ENCODE assay signal across 8 mouse cellular contexts in genomic region chr19:5071545-5072369, GRCm38 (mm10). TPM values are rescaled to one million over a fixed set of nuclear protein-coding genes. Genes with fewer than 3 reads are reported as not detected.
A peak's percentile ranks its signal among the peaks of the same experiment; 100 is the strongest.
DNase-seq lines count a peak whose midpoint lies in the region; ATAC-seq and TF ChIP-seq lines count a peak whose summit lies in the region.

No protein-coding gene starts in this region.

- no peak for TF ChIP-seq CTCF in intestine, postnatal 0 days (IDR thresholded peaks at IDR 0.05; ENCODE audit: low read depth)
- no peak for TF ChIP-seq CTCF in lung, embryonic 14.5 days (IDR thresholded peaks at IDR 0.05; ENCODE audit: low read depth)

- DNase-seq in A20 (ENCODE audit: low read depth, low spot score) (peak; percentile 93), NIH3T3 (ENCODE audit: low read depth) (peak; percentile 100)
- peak; percentile 91 for DNase-seq in embryo, embryonic 11.5 days (ENCODE audit: low read depth, low spot score)
- peak; percentile 85 to 87 for DNase-seq in heart, adult 18-20 months
- DNase-seq in lung, embryonic 14.5 days, result peak; percentile 97

- H3K4me1 ChIP-seq in intestine, postnatal 0 days (replicated peaks; ENCODE audit: control insufficient read depth, insufficient read depth, low read length), result no peaks in the 10 kb centered on the region
- peaks cover 16% of the 10 kb centered on the region for H3K4me1 ChIP-seq in lung, embryonic 14.5 days (ENCODE audit: insufficient read depth)
- H3K4me1 ChIP-seq in neural tube, embryonic 15.5 days, result peaks cover 45% of the 10 kb centered on the region

- H3K4me3 ChIP-seq in intestine, postnatal 0 days (ENCODE audit: low read depth, low read length), result peak overlapping the region; percentile 38
- H3K4me3 ChIP-seq in lung, embryonic 14.5 days (ENCODE audit: low read depth, low read length), result peak overlapping the region; percentile 62
- peak overlapping the region; percentile 44 for H3K4me3 ChIP-seq in neural tube, embryonic 15.5 days (replicated peaks)

- H3K9ac ChIP-seq in intestine, postnatal 0 days (ENCODE audit: low read depth, low read length), result 0 out of 2 replicates have a peak overlapping the region, but pooled peaks have one; percentile 4
- peak overlapping the region; percentile 57 for H3K9ac ChIP-seq in lung, embryonic 14.5 days
- peak overlapping the region; percentile 51 for H3K9ac ChIP-seq in neural tube, embryonic 15.5 days (replicated peaks)

- peak; percentile 77 for ATAC-seq in intestine, postnatal 0 days
- ATAC-seq in lung, embryonic 14.5 days (ENCODE audit: insufficient read depth), result peak; percentile 84
- ATAC-seq in neural tube, embryonic 15.5 days (ENCODE audit: low FRiP score), result peak; percentile 82
- ATAC-seq in frontal cortex, adult (ENCODE audit: low TSS enrichment), result no peak

- no peaks in the 10 kb centered on the region for H3K9me3 ChIP-seq in intestine, postnatal 0 days (ENCODE audit: control insufficient read depth)
- no peaks in the 10 kb centered on the region for H3K9me3 ChIP-seq in lung, embryonic 14.5 days (ENCODE audit: low read depth, low read length)
- no peaks in the 10 kb centered on the region for H3K9me3 ChIP-seq in neural tube, embryonic 15.5 days (replicated peaks)

- H3K4me2 ChIP-seq in intestine, postnatal 0 days (replicated peaks; ENCODE audit: low read depth), result peak overlapping the region; percentile 65
- peak overlapping the region; percentile 77 for H3K4me2 ChIP-seq in lung, embryonic 14.5 days
- H3K4me2 ChIP-seq in neural tube, embryonic 15.5 days, result peak overlapping the region; percentile 83

- peak overlapping the region; percentile 63 for H3K27ac ChIP-seq in intestine, postnatal 0 days (ENCODE audit: low read depth, low read length)
- peak overlapping the region; percentile 86 for H3K27ac ChIP-seq in lung, embryonic 14.5 days (ENCODE audit: low read depth)
- H3K27ac ChIP-seq in neural tube, embryonic 15.5 days (replicated peaks), result peak overlapping the region; percentile 68

- H3K27me3 ChIP-seq in intestine, postnatal 0 days (replicated peaks; ENCODE audit: control insufficient read depth, insufficient read depth, low read length), result peaks cover 32% of the 10 kb centered on the region
- H3K27me3 ChIP-seq in lung, embryonic 14.5 days (ENCODE audit: insufficient read depth, low read length), result peaks cover 32% of the 10 kb centered on the region; the same call in 1 of the 2 replicates
- peaks cover 47% of the 10 kb centered on the region for H3K27me3 ChIP-seq in neural tube, embryonic 15.5 days (replicated peaks)

- WGBS in intestine, postnatal 0 days, result 2% methylated on average over 40 of the region's 40 CpGs
- WGBS in lung, embryonic 14.5 days, result under 1% methylated on average over 40 of the region's 40 CpGs
- 1% methylated on average over 40 of the region's 40 CpGs for WGBS in neural tube, embryonic 15.5 days

- H3K36me3 ChIP-seq in intestine, postnatal 0 days (ENCODE audit: control insufficient read depth, insufficient read depth), result no peaks in the 10 kb centered on the region
- no peaks in the 10 kb centered on the region for H3K36me3 ChIP-seq in lung, embryonic 14.5 days (ENCODE audit: insufficient read depth)
- H3K36me3 ChIP-seq in neural tube, embryonic 15.5 days, result no peaks in the 10 kb centered on the region

RNA-seq across cellular contexts. Expression of gene Cd248, which starts 3.9 kb away (rescaled TPM):
- 1 to 10 TPM; 6.9 to 7.4 TPM for total RNA-seq in heart, adult 18-20 months (2021)
- 19.9 and 23.0 TPM in 2 replicates for polyA plus RNA-seq in intestine, postnatal 0 days (2015; fragmentation: Nextera tagmentation; extraction: Ambion mirVana)
- 105 and 110 TPM in 2 replicates for polyA plus RNA-seq in lung, embryonic 14.5 days (2014; fragmentation: Nextera tagmentation; extraction: Ambion mirVana)
- polyA plus RNA-seq in neural tube, embryonic 15.5 days (2015; fragmentation: Nextera tagmentation; extraction: Ambion mirVana), result 19.9 and 27.4 TPM in 2 replicates

RNA-seq across cellular contexts. Expression of gene Tmem151a, which starts 13.6 kb away (rescaled TPM):
- 1 to 10 TPM; 1.6 to 2.3 TPM for total RNA-seq in heart, adult 18-20 months (2021)
- 4.0 TPM in 2 replicates for polyA plus RNA-seq in intestine, postnatal 0 days (2015; fragmentation: Nextera tagmentation; extraction: Ambion mirVana)
- polyA plus RNA-seq in lung, embryonic 14.5 days (2014; fragmentation: Nextera tagmentation; extraction: Ambion mirVana), result 3.1 and 4.4 TPM in 2 replicates
- polyA plus RNA-seq in neural tube, embryonic 15.5 days (2015; fragmentation: Nextera tagmentation; extraction: Ambion mirVana), result 29.7 and 38.5 TPM in 2 replicates

RNA-seq across cellular contexts. Expression of gene Yif1a, which starts 16.6 kb away (rescaled TPM):
- total RNA-seq in heart, adult 18-20 months (2021), result 100 to 1,000 TPM in 1 of 2 experiments, 10 to 100 TPM in 1; 97.6 to 104 TPM
- 182 and 198 TPM in 2 replicates for polyA plus RNA-seq in intestine, postnatal 0 days (2015; fragmentation: Nextera tagmentation; extraction: Ambion mirVana)
- 99.2 and 105 TPM in 2 replicates for polyA plus RNA-seq in lung, embryonic 14.5 days (2014; fragmentation: Nextera tagmentation; extraction: Ambion mirVana)
- 56.8 and 66.1 TPM in 2 replicates for polyA plus RNA-seq in neural tube, embryonic 15.5 days (2015; fragmentation: Nextera tagmentation; extraction: Ambion mirVana)

RNA-seq across cellular contexts. Expression of gene Rin1, which starts 21.5 kb away (rescaled TPM):
- 1 to 10 TPM; 1.9 to 2.4 TPM for total RNA-seq in heart, adult 18-20 months (2021)
- 0.77 and 0.78 TPM in 2 replicates for polyA plus RNA-seq in intestine, postnatal 0 days (2015; fragmentation: Nextera tagmentation; extraction: Ambion mirVana)
- 4.0 and 5.9 TPM in 2 replicates for polyA plus RNA-seq in lung, embryonic 14.5 days (2014; fragmentation: Nextera tagmentation; extraction: Ambion mirVana)
- 0.89 and 1.0 TPM in 2 replicates for polyA plus RNA-seq in neural tube, embryonic 15.5 days (2015; fragmentation: Nextera tagmentation; extraction: Ambion mirVana)

RNA-seq across cellular contexts. Expression of gene Cnih2, which starts 26.6 kb away (rescaled TPM):
- total RNA-seq in heart, adult 18-20 months (2021), result under 1 TPM in 1 of 2 experiments, not detected in 1; 0.31 TPM
- 5.6 and 5.8 TPM in 2 replicates for polyA plus RNA-seq in intestine, postnatal 0 days (2015; fragmentation: Nextera tagmentation; extraction: Ambion mirVana)
- polyA plus RNA-seq in lung, embryonic 14.5 days (2014; fragmentation: Nextera tagmentation; extraction: Ambion mirVana), result 14.8 and 15.3 TPM in 2 replicates
- 294 and 369 TPM in 2 replicates for polyA plus RNA-seq in neural tube, embryonic 15.5 days (2015; fragmentation: Nextera tagmentation; extraction: Ambion mirVana)

Comparison
In these comparisons a context has a peak if more than half of its experiments do, and no peak if none do; other contexts are left out.
1. H3K9ac ChIP-seq: peak in every context shown above with its lines; median percentile 57 in lung, embryonic 14.5 days; 51 in neural tube, embryonic 15.5 days; 4 in intestine, postnatal 0 days.